Mouse (Mus musculus): ENCODE data around the gene Cemip.

The Cemip gene

DNA sequence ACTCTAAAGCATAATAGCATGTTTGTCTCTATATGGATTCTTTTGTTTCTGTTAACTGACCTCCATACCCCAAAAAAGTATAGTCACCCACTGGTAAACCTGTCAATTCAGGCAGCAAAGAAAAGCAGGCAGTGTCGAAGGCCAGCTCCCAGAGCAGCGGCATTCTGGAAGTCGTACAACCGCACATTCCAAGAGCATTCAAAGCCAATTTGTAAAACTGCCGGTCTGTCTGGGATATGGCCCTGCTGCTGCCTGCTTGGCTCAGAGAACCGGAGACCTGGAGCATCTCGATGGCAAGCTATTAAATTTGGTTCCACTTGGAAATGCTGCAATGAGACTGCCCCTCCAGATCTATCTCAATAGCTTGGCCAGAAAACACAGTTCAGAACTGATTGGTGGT lies 113.8 kb downstream of the Cemip start:
- DNase-seq (ENCODE audit: low spot score in 2 of 2) = no peak

DNA sequence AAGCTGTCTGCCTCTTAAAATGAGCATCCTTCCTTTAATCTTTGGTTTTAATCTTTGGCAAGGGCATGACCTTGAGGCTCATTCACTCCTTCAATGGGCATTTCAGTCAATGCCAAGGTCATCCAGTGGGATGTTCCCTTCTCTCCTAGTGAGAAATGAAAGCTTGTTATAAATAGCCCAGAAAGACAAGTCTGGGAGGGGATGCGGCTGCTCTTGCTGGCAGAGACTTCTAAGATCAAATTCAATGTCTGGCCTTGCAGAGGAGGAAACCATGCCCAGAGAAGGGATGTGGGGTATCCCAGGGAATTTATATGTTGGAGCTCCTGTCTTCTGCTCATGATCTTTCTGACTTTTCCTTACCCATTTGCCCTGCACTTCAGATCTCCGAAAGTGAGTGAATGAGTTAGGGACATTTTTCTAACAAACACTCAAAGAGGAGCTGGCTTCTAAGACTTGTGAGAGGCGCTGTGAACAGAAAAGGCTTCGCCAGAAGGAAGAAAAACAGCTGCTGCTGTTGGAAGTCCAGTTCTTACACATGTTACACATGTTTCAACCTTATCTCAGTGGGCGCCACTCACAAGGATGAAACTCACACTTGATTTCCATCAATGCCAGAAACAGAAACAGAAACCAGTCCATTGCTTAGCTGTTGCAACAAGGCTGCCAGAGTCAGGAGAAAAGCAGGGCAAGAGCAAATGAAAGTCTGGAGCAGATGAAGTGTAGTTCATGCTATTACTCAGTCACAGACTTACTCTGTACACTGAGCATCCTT lies 120.1 kb downstream of the Cemip start:
- DNase-seq (ENCODE audit: low spot score in 2 of 2) = no peak

DNA sequence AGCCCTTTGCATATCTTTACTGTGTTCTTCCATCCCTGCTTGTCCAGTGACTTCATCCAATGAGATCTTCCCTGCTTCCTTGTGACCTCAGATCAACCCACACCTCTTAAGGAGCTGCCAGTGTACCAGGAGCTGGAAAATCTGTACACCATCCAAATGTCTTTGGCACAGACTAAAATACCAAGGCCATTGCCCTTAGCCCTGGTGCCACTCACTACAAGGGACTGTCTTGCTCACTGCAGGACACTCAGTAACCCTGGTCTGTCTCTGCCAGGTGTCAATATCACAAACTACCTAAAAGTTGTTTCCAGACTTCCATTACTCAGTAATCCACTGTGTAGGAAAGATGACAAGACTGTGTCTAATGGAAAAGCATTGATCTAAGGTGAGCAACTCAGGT lies 121.1 kb downstream of the Cemip start:
- no peak for DNase-seq (ENCODE audit: low spot score in 2 of 2)

DNA sequence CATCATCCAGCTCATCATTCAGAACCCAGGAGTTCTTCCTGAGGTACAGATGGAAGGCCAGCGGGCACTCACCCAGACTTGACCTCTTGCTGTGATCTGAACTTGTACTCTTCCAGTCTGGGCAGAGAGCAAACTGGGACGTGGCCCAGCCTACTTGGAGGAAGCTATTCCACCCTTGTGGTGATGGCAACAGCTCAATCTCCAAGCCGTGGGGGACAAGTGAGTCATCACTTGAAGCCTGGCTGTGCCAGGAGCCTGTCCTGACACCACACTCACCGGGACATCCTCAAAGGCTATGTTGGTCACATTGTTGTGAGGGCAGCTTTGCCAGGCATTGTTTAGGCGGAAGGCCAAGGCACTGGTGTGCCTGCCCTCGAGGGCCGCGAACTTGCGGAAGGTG lies 133.8 kb downstream of the Cemip start:
- DNase-seq (ENCODE audit: low spot score in 2 of 2) = no peak

DNA sequence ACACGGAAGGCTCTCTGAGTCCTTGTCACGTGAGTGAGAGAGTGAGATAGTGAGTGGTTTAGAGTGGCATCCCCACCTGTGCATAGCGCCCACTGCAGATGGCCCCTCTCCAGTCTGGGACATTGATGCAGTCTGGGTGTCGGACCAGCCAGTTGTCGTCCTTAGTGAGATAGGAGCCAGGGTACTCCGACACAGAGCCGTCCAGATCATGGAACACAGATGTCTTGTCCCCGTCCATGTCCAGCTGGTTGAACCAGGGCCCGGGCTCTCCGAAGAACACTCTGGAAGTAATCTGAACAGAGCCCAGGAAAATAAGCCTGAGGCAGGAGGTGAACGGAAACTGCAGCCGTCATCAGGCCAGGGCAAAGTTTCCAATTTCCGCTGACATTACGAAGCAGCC lies 135.0 kb downstream of the Cemip start:
- no peak for DNase-seq (ENCODE audit: low spot score in 2 of 2)

DNA sequence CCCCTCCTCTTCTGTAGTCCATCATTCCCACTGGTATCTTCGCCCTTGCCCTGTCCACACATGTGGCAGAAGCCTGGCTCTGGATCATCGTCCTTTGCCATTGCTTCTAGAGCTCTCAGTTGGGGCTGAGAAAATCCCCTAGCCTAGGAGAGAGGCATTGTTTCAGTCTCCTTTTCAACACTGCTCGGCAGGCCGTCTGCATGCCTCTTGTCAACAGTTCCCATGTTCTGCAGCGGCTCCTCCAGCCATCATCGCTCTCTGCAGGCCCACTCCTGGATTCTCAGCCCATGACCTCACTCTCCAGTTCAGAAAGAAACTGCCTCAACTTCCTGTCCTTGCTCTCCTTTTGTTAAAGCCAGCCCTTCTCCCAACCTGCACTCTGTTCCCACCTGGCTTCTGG lies 136.6 kb downstream of the Cemip start:
- no peak for DNase-seq (ENCODE audit: low spot score in 2 of 2)

DNA sequence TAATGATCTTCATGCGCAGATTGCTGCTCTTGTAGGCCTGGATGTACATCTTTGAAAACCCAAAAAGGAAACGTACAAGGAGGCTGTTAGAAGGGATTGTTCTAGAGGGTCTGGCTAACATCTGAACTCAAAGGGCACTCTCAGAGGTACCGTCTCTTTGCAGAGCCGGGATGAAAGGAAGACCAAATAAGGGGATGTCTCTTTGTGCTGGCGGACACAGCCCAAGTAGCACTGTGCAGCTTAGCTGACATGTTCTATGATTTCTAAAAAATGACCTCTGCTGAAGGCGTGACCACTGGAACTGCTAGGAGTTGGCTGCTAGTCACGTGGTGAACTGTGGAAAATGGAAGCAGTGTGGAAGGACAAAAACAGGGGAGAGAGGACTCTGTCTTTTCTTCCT lies 137.6 kb downstream of the Cemip start:
- no peak for DNase-seq (ENCODE audit: low spot score in 2 of 2)

DNA sequence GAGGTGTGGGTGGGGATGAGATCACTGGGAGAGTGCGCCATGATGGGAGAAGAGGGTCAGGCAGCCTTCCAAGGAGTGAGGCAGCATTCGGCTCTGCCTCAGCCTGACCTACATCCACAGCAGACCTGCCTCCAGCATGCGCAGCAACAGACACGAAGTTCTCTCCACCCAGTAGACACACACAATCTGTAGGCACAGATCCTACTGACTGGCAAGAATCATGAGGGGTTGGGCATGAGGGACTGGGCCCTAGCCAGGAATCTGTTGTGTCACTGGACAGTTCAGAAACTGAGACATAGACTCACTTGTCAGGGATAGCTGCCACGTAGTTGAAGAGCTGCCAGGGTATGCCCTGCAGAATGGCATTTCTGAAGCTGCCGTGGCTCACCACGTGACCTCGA lies 144.6 kb downstream of the Cemip start:
- no peak for DNase-seq (ENCODE audit: low spot score in 2 of 2)

DNA sequence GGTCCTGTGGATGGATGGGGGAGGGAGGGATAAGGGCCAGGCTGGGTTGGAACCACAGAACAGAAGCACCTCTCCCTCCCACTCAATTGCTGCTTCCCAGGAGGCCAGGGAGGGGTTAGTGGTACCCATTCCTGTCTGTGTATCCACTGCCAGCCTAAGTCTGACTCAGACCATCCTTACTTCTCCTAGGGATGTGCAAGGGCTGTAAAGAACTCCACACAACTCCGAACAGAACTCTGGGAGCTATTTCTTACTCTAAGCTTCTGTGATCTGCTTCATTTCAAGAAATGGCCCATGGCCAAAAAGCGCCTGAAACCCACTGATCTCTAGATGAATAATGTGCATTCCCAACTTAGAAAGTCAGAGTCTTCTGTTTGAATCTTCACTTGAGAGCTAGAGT lies 146.2 kb downstream of the Cemip start:
- DNase-seq (ENCODE audit: low spot score in 2 of 2) = no peak

DNA sequence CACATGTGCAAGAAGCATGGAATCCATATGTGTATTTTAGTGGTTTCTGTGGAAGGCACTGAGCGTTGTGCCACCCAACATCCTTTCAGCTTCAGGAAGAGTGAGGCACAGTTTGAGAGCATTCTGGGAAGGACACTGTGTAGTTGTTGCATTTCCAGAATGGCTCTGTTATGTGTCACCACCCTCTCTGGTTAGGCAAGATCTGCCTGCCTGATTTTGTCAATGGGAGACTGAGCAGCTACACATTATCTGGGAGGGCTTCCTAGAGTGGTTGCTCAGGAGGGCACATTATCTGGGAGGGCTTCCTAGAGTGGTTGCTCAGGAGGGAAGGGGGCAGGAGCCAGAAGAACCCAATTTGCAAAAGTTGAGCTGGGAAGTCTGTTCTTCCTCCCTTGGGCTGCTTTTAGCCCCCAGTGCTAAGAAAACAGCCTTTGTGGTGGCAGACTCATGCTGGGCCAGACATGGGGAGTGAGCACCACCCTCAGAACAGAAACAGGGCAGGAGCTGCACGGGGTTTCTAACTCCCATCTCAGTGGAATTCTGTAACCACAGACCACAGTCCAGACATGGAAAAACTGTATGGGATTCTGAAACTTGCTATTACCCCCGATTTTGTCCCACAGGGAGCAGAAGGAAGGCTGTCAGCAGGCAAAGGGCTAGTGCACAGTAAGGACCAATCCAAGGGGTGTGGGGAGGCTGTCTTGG lies 147.1 kb downstream of the Cemip start:
- DNase-seq (ENCODE audit: low spot score in 2 of 2) = no peak

DNA sequence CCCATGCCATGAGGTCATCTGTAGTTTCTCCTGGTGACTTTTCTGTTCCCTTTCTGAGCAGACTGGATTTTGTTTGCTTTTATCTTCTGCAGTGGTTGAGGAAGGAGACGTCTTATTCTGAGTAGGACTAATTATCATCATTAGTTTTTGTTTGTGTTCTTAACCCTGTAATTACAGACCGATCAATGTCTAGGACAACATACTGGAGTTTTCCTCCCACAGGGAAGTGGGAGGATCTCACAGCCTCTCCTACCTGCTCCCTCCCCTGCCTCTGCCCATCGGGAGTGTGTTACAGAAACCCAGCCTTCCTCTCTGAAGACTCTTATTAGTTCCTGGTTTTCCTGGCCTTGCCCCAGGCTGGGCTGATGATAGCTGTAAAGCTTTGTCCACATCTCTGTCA lies 164.7 kb downstream of the Cemip start:
- DNase-seq (ENCODE audit: low spot score in 2 of 2) = no peak

DNA sequence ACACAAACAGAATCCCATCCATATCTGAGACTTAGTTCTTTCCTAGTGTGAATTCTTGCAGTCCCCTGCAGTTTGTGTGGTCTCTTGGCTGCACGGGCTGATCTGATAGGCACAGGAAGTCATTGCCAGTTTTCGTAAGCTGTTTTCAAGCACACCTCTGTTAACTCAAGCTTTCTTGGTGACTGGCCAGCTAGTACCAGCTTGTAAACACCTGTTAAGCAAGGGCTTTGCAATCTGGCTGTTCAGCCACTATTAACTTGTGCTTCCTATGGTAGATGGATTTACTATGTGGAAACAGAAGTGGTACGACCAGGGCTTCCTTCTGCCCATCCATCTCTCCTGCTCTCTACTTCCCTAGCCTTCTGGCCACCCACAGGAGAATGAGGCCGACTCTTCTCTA lies 166.1 kb downstream of the Cemip start:
- no peak for DNase-seq (ENCODE audit: low spot score in 2 of 2)

DNA sequence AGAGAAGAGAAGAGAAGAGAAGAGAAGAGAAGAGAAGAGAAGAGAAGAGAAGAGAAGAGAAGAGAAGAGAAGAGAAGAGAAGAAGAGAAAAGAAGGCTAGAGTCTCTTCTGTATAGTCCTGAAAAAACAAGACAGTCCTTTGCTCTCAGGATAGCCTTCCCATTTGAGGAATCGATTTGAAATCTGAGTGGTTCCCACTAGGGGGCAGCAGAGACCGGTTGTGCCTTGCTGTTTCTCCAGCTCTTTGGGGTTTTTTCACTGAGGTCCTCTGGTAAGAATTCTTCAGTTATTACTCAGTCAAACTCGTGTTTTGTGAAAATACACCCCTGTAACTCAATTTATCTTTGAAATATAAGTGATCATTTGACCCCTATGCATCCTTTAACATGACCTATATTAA lies 171.7 kb downstream of the Cemip start:
- DNase-seq (ENCODE audit: low spot score in 2 of 2) = peak; percentile 72 to 90

DNA sequence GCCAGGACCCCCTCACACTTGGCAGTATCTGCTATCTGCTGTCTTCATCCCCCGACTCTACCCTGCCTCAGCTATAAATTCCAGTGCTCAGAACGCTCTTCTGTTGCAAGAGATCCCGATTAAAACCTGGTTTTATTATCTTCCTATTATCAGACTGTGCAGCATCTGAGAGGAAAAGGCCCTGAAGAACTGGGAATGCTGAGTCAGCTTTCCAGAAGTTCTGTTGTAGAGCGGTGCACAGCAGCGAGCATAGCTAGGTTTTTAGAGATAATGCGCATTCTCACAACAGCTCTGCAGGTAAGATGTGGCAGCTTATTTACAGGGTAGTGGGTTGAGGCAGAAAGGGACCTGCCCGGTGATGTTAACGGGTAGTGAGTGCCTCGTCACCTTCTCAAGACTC lies 172.3 kb downstream of the Cemip start:
- DNase-seq (ENCODE audit: low spot score in 2 of 2) = no peak

DNA sequence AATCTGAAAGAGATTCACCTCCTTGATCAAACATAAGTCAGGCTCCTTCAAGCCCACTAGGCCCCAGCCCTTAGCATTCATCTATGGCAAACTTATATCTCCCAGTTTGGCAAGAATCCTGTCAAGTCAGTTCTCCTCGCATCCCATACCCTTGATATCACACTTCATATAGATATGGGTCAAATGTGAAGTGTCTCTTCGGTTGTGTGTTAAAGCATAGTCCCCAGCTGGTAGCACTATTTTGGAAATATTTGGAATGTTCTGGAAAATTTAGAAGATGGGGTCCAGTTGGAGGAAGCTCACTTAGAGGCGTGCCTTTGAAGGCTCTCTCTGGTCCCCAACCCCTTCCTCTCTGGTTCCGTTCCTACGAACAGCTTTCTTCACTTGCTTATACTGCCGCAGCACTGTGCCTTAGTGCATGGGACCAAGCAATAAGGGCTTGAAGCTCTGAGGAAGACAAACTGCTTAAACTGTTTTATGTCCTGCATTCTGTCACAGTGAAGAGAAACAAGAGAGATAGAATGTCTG lies 172.8 kb downstream of the Cemip start:
- DNase-seq (ENCODE audit: low spot score in 2 of 2) = no peak

DNA sequence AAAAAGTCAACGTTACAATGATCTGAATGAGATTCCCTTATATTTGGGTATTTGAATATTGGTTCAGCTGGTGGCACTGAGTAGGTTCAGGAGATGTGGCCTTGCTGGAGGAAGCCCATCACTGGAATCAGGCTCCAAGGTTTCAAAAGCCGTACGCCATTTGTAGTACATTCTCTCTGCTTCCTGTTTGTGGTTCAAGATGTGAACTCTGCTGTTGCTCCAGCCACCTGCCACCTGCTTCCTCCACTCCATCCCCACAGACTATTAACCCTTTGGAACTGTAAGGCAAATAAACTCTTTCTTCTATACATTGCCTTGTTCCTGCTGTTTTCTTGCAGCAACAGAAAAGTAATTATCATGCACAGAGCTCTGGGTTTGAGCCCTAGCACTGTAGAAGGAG lies 174.4 kb downstream of the Cemip start:
- no peak for DNase-seq (ENCODE audit: low spot score in 2 of 2)

DNA sequence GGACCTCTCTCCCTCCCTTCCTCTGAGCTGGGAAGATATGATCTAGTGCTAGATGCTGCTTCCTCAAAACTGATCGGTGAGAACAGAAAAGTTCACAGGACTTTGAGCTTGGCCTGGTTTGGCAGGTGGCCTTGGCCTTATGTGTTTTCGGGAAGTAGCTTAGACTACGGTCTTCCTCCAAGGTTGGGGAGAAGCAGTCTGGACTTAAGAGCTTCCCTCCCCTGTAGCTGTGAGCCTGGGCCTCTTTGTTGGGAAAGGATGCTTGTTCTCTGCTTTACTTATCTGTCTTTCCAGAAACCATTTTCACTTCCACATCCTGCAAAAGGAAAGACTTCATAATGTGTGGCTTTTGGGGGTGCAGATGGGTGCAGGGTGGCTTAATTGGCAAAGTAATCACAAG lies 181.5 kb downstream of the Cemip start:
- no peak for DNase-seq (ENCODE audit: low spot score in 2 of 2)

DNA sequence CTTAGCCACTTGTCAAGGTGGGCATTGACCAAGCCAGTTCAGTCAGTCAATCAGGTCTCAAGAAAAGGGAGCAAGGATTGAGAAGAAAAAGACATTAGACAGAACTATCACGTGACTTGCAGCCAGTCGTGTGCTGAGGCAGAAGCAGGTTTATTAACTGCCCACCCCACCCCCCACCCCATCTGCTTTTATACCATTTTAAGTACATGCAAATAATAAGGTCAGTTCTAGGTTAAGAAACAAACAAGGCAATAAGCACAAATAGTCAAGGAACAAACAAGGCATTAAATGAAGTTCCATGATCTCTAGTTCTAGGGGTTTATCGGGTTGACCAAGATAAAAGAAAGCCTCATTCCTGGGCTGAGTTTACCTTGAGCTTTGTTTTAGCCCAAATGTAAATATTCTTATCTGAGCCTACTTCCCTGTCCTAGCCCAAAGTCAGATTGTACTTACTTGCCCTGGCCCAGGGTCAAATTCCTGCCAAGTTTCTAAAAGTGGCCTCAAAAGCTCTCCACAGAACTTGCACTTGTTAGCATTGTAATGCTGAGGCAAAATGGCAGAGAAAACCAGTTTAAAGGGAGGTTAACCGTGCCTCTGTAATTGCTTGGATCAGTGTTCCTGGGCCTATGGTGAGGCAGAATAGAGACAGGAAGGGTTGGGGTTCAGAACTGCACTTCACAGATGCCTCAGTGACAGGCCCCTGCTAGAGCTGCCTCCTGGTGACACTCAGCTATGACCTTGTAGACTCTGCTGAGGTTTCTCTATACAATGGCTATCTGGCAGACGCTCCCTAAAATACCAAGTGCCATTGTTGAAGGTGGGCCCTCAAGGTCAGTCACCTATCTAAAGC lies 183.8 kb downstream of the Cemip start:
- no peak for DNase-seq (ENCODE audit: low spot score in 2 of 2)

DNA sequence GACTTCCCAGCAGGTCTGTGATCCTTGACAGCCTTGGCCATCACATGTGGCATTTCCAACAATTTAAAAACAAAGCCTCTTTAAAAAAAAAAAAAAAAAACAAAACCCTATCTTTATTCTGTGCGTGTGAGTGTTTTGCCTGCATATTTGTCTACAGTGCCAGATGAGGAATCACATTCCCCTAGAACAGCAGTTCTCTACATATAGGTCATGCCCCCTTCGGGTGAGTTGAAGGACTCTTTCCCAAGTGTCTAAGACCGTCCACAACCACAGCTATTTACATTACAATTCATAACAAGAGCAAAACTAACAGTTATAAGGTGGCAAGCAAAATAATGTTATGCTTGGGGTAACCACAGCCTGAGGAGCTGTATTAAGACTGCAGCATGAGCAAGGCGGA lies 184.9 kb downstream of the Cemip start:
- DNase-seq (ENCODE audit: low spot score in 2 of 2) = no peak

DNA sequence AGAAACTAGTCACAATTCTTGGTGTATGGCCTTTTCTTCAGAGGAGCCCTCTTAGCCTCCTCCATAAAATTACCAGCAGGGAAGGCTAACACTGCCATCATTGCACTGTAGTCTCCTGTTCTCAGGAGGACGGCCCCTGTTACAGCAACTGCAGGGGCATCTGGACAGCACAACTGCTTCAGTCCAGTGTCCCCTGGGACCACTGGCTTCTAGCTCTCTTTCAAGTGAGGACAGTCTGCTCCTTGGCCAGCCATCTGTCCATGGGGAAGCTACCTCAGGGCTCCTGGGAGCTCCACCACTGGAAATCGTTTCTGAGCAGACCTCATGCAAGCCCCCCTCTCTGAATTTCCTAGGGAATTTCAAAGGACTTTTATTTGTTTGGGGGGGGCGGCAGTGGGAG lies 185.8 kb downstream of the Cemip start:
- DNase-seq (ENCODE audit: low spot score in 2 of 2) = no peak

DNA sequence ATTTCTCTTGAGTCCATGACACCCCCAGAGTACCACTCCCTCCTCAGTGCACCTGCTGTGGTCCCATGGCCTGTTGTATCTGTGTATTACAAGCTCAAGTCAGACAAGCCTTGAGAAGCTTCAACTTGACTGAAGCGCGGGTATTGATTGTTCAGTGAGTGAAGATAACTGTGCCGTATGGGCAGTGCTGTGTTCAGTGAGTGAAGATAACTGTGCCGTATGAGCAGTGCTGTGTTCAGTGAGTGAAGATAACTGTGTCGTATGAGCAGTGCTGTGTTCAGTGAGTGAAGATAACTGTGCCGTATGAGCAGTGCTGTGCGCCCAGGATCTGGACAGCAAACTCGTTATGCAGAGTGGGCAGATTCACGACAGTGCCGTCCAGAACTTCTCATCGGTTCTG lies 188.0 kb downstream of the Cemip start:
- no peak for DNase-seq (ENCODE audit: low spot score in 2 of 2)

DNA sequence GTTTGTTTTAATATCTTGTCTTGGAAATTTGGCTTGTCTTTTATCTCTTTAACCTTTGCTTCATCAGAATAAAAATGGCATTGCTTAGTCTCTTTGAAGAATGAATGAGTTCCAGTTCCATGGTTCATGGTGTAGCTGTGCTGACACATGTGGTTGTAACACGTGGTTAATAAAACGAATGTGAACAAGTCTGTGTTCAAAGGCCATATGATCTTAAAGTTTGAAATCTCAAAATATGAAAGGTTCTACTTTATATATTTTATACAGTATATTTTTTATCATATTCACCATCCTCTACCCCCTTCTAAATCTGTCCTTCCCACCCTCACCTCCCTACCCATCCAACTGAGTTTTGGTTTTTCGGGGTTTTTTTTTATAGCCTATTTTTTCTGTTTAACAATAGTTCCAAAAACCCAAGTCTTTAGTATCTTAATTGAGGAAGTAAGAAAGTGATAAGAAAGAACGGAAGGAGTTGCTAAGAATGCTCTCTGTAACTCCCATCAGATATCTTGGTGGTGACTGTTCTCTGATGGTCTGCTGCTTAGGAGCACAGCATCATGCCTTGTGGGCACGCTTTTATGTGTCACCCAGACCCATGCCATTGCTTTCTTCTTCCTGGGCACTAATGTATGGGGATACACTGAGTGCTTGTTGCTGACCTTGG lies 190.1 kb downstream of the Cemip start:
- no peak for DNase-seq (ENCODE audit: low spot score in 2 of 2)

Data from spleen, postnatal 4 days (tissue).